8 mouse cellular contexts compared by ENCODE assay signal in genomic region chr19:46135297-46135696, GRCm38 (mm10). TPM values are rescaled to one million over a fixed set of nuclear protein-coding genes. Genes with fewer than 3 reads are reported as not detected.
A peak's percentile ranks its signal among the peaks of the same experiment; 100 is the strongest.
DNase-seq lines count a peak whose midpoint lies in the region; ATAC-seq and TF ChIP-seq lines count a peak whose summit lies in the region.

No protein-coding gene starts in this region.

- H3K36me3 ChIP-seq in MEL (ENCODE audit: control insufficient read depth in 1 of 2, insufficient read depth in 2 of 2, low read length in 2 of 2): peaks cover 0 to 8% of the 10 kb centered on the region in 2 experiments; a peak in 2 of 4 replicates
- no peaks in the 10 kb centered on the region for H3K36me3 ChIP-seq in hindbrain, embryonic 10.5 days
- H3K36me3 ChIP-seq in lung, embryonic 15.5 days: no peaks in the 10 kb centered on the region
- no peaks in the 10 kb centered on the region for H3K36me3 ChIP-seq in thymus, adult 2 months (ENCODE audit: control insufficient read depth, insufficient read depth, low read length)

- peaks cover 3 to 5% of the 10 kb centered on the region in 2 experiments; a peak in 3 of 4 replicates for H3K27me3 ChIP-seq in MEL (ENCODE audit: control insufficient read depth in 1 of 2, insufficient read depth in 2 of 2, low read length in 2 of 2)
- H3K27me3 ChIP-seq in hindbrain, embryonic 10.5 days (ENCODE audit: insufficient read depth, poor library complexity, severe bottlenecking): peaks cover 100% of the 10 kb centered on the region
- H3K27me3 ChIP-seq in lung, embryonic 15.5 days: peaks cover 89% of the 10 kb centered on the region
- peaks cover 9% of the 10 kb centered on the region; the same call in 1 of the 2 replicates for H3K27me3 ChIP-seq in thymus, adult 2 months (ENCODE audit: control insufficient read depth, insufficient read depth, low read length)

- no peak overlapping the region for H3K27ac ChIP-seq in MEL (ENCODE audit: control insufficient read depth, low read depth, low read length)
- no peak overlapping the region for H3K27ac ChIP-seq in hindbrain, embryonic 10.5 days
- no peak overlapping the region for H3K27ac ChIP-seq in lung, embryonic 15.5 days
- H3K27ac ChIP-seq in thymus, adult 2 months (ENCODE audit: control insufficient read depth, insufficient read depth, low read length): no peak overlapping the region

- ATAC-seq in frontal cortex, adult (ENCODE audit: low TSS enrichment): peak; percentile 87
- ATAC-seq in lung, embryonic 15.5 days (ENCODE audit: borderline replicate concordance, extremely low read depth, low FRiP score, low TSS enrichment): peak; percentile 45; the same call in 1 of the 2 replicates

- TF ChIP-seq CTCF in MEL (IDR thresholded peaks at IDR 0.05 in 2 of 3, conservative IDR thresholded peaks at IDR 0.05 in 1 of 3; ENCODE audit: control insufficient read depth in 1 of 3, insufficient read depth in 1 of 3, low read depth in 2 of 3, low read length in 3 of 3, poor library complexity in 1 of 3, severe bottlenecking in 1 of 3): peak; percentile 99 to 100 (median 99)
- TF ChIP-seq CTCF in thymus, adult 2 months (IDR thresholded peaks at IDR 0.05; ENCODE audit: borderline replicate concordance, control insufficient read depth, extremely low read depth, insufficient read depth, low read length, poor library complexity): peak; percentile 93

- WGBS in hindbrain, embryonic 10.5 days: 2% methylated on average over 12 of the region's 12 CpGs
- WGBS in lung, embryonic 15.5 days: under 1% methylated on average over 12 of the region's 12 CpGs
- WGBS in thymus, adult 2 months: 3% methylated on average over 12 of the region's 12 CpGs

- no peak for TF ChIP-seq POLR2A in MEL (IDR thresholded peaks at IDR 0.05; ENCODE audit: control insufficient read depth in 1 of 2, insufficient read depth in 1 of 2, low read depth in 1 of 2, low read length in 2 of 2, poor library complexity in 1 of 2)
- TF ChIP-seq POLR2A in thymus, adult 2 months (IDR thresholded peaks at IDR 0.05; ENCODE audit: control insufficient read depth, extremely low read depth, insufficient read depth, low read length, poor library complexity): no peak

- H3K4me1 ChIP-seq in MEL (ENCODE audit: control insufficient read depth in 1 of 2, insufficient read depth in 2 of 2, low read length in 2 of 2): peaks cover 0 to 17% of the 10 kb centered on the region in 2 experiments; a peak in 2 of 4 replicates
- H3K4me1 ChIP-seq in hindbrain, embryonic 10.5 days (replicated peaks): peaks cover 41% of the 10 kb centered on the region
- H3K4me1 ChIP-seq in lung, embryonic 15.5 days: peaks cover 27% of the 10 kb centered on the region
- peaks cover 22% of the 10 kb centered on the region for H3K4me1 ChIP-seq in thymus, adult 2 months (replicated peaks; ENCODE audit: control insufficient read depth, insufficient read depth, low read length)

- peak overlapping the region; percentile 51 for H3K9ac ChIP-seq in MEL (ENCODE audit: control insufficient read depth, low read depth, low read length, poor library complexity, severe bottlenecking)
- peak overlapping the region; percentile 33; the same call in 1 of the 2 replicates for H3K9ac ChIP-seq in lung, embryonic 15.5 days

- DNase-seq in MEL (ENCODE audit: low read depth, low spot score): peak; percentile 95
- DNase-seq in cerebellum, adult 9-10 months: peak; percentile 91
- DNase-seq in hindbrain, embryonic 10.5 days (ENCODE audit: low spot score): peak; percentile 91
- DNase-seq in layer of hippocampus, adult 9-10 months (ENCODE audit: low spot score): peak; percentile 79
- peak; percentile 66 for DNase-seq in ovary, adult 18-20 months (ENCODE audit: low spot score)
- peak; percentile 86 for DNase-seq in thymus, adult 2 months

- H3K4me3 ChIP-seq in MEL (ENCODE audit: control insufficient read depth in 1 of 2, insufficient read depth in 1 of 2, low read depth in 2 of 2, low read length in 2 of 2): peak overlapping the region; percentile 48 to 80
- H3K4me3 ChIP-seq in hindbrain, embryonic 10.5 days: peak overlapping the region; percentile 67
- H3K4me3 ChIP-seq in lung, embryonic 15.5 days: peak overlapping the region; percentile 55
- H3K4me3 ChIP-seq in thymus, adult 2 months (ENCODE audit: control insufficient read depth, insufficient read depth, low read length): 0 out of 2 replicates have a peak overlapping the region, but pooled peaks have one; percentile 52

- no peaks in the 10 kb centered on the region for H3K9me3 ChIP-seq in MEL (replicated peaks; ENCODE audit: insufficient read depth, low read length)
- no peaks in the 10 kb centered on the region for H3K9me3 ChIP-seq in hindbrain, embryonic 10.5 days
- H3K9me3 ChIP-seq in lung, embryonic 15.5 days: no peaks in the 10 kb centered on the region

- TF ChIP-seq RAD21 in MEL (IDR thresholded peaks at IDR 0.05; ENCODE audit: low read depth, low read length): no peak; the same call in none of the 2 replicates

- TF ChIP-seq EP300 in MEL (IDR thresholded peaks at IDR 0.05; ENCODE audit: low read depth in 1 of 2, low read length in 2 of 2): no peak

- peak overlapping the region; percentile 100 for H3K4me2 ChIP-seq in lung, embryonic 15.5 days

- H3K79me2 ChIP-seq in MEL (ENCODE audit: control insufficient read depth, insufficient read depth, low read length, poor library complexity): no peaks in the 10 kb centered on the region; the same call in 1 of the 2 replicates

TF ChIP-seq in MEL, 35 proteins besides CTCF, POLR2A, EP300 and RAD21 (continues in another document):
- peak; percentile 65; the same call in 1 of the 2 replicates for TF ChIP-seq BHLHE40 (IDR thresholded peaks at IDR 0.05; ENCODE audit: borderline replicate concordance, low read depth, low read length)
- TF ChIP-seq MAZ (IDR thresholded peaks at IDR 0.05; ENCODE audit: low read depth, low read length): peak; percentile 78; the same call in 1 of the 2 replicates
- peak; percentile 96 for TF ChIP-seq ZC3H11A (IDR thresholded peaks at IDR 0.05; ENCODE audit: low read depth, low read length)
- TF ChIP-seq MXI1 (IDR thresholded peaks at IDR 0.05; ENCODE audit: low read depth, low read length): peak; percentile 85
- TF ChIP-seq UBTF (IDR thresholded peaks at IDR 0.05; ENCODE audit: borderline replicate concordance, insufficient read depth, low read depth, low read length): no peak
- 0 out of 2 replicates have a peak, but pooled peaks have one; percentile 16 for TF ChIP-seq NRF1 (IDR thresholded peaks at IDR 0.05; ENCODE audit: insufficient read depth, low read depth, low read length, poor library complexity, severe bottlenecking)
- no peak for TF ChIP-seq MEF2A (IDR thresholded peaks at IDR 0.05; ENCODE audit: extremely low read depth, insufficient replicate concordance, low read depth, low read length, poor library complexity, severe bottlenecking)
- no peak for TF ChIP-seq E2F4 (IDR thresholded peaks at IDR 0.05; ENCODE audit: borderline replicate concordance, low read depth, low read length)
- TF ChIP-seq MYC (IDR thresholded peaks at IDR 0.05; ENCODE audit: low read depth, low read length): peak; percentile 67; the same call in 1 of the 2 replicates
- TF ChIP-seq ETS1 (IDR thresholded peaks at IDR 0.05; ENCODE audit: low read depth, low read length): no peak
- TF ChIP-seq TBP (IDR thresholded peaks at IDR 0.05; ENCODE audit: low read depth, low read length): no peak
- peak; percentile 99 for TF ChIP-seq SMC3 (IDR thresholded peaks at IDR 0.05; ENCODE audit: low read depth, low read length)
- TF ChIP-seq JUND (IDR thresholded peaks at IDR 0.05; ENCODE audit: low read depth, low read length): peak; percentile 58; the same call in 1 of the 2 replicates
- 0 out of 2 replicates have a peak, but pooled peaks have one; percentile 19 for TF ChIP-seq ELF1 (IDR thresholded peaks at IDR 0.05; ENCODE audit: low read depth, low read length)
- no peak for TF ChIP-seq HCFC1 (IDR thresholded peaks at IDR 0.05; ENCODE audit: low read depth, low read length)
- TF ChIP-seq GABPA (IDR thresholded peaks at IDR 0.05; ENCODE audit: low read depth, low read length): no peak
- TF ChIP-seq SIN3A (IDR thresholded peaks at IDR 0.05; ENCODE audit: low read length): peak; percentile 88
- no peak for TF ChIP-seq CHD1 (IDR thresholded peaks at IDR 0.05; ENCODE audit: low read depth, low read length)

RNA-seq across cellular contexts. Expression of gene Elovl3, which starts 3.6 kb away (rescaled TPM):
- total RNA-seq in MEL (2012; rRNA removed): 1.2 and 1.4 TPM in 2 replicates
- 1 to 10 TPM in 1 of 2 experiments, not detected in 1; 2.3 TPM for polyA plus RNA-seq in MEL (2012; ENCODE audit: insufficient read depth in 1 of 2, insufficient read length in 2 of 2, low read depth in 1 of 2, low replicate concordance in 2 of 2, missing spikeins in 1 of 2)
- not detected in 2 replicates for polyA plus RNA-seq in hindbrain, embryonic 10.5 days (2016; fragmentation: Nextera tagmentation; extraction: Ambion mirVana)
- not detected in 2 replicates for polyA plus RNA-seq in lung, embryonic 15.5 days (2015; fragmentation: Nextera tagmentation; extraction: Ambion mirVana)
- 0.31 and 1.7 TPM in 2 replicates for polyA plus RNA-seq in thymus, adult 2 months (2012; rRNA removed)

RNA-seq across cellular contexts. Expression of gene Pitx3, which starts 12.8 kb away (rescaled TPM):
- total RNA-seq in MEL (2012; rRNA removed): 0.08 and 0.10 TPM in 2 replicates
- polyA plus RNA-seq in MEL (2012; ENCODE audit: insufficient read depth in 1 of 2, insufficient read length in 2 of 2, low read depth in 1 of 2, low replicate concordance in 2 of 2, missing spikeins in 1 of 2): under 1 TPM in 1 of 2 experiments, not detected in 1; 0.28 TPM
- not detected in 2 replicates for polyA plus RNA-seq in hindbrain, embryonic 10.5 days (2016; fragmentation: Nextera tagmentation; extraction: Ambion mirVana)
- polyA plus RNA-seq in lung, embryonic 15.5 days (2015; fragmentation: Nextera tagmentation; extraction: Ambion mirVana): 0.39 and 0.53 TPM in 2 replicates
- 0.17 and 0.24 TPM in 2 replicates for polyA plus RNA-seq in thymus, adult 2 months (2012; rRNA removed)

RNA-seq across cellular contexts. Expression of gene Gbf1, which starts 17.0 kb away (rescaled TPM):
- 20.1 and 23.7 TPM in 2 replicates for total RNA-seq in MEL (2012; rRNA removed)
- 100 to 1,000 TPM in 1 of 2 experiments, 10 to 100 TPM in 1; 54.1 to 400 TPM for polyA plus RNA-seq in MEL (2012; ENCODE audit: insufficient read depth in 1 of 2, insufficient read length in 2 of 2, low read depth in 1 of 2, low replicate concordance in 2 of 2, missing spikeins in 1 of 2)
- polyA plus RNA-seq in hindbrain, embryonic 10.5 days (2016; fragmentation: Nextera tagmentation; extraction: Ambion mirVana): 47.5 and 57.4 TPM in 2 replicates
- polyA plus RNA-seq in lung, embryonic 15.5 days (2015; fragmentation: Nextera tagmentation; extraction: Ambion mirVana): 62.4 and 65.0 TPM in 2 replicates
- 113 and 120 TPM in 2 replicates for polyA plus RNA-seq in thymus, adult 2 months (2012; rRNA removed)

RNA-seq across cellular contexts. Expression of gene Nolc1, which starts 59.6 kb away (rescaled TPM):
- 276 and 294 TPM in 2 replicates for total RNA-seq in MEL (2012; rRNA removed)
- 100 to 1,000 TPM; 213 to 753 TPM for polyA plus RNA-seq in MEL (2012; ENCODE audit: insufficient read depth in 1 of 2, insufficient read length in 2 of 2, low read depth in 1 of 2, low replicate concordance in 2 of 2, missing spikeins in 1 of 2)
- polyA plus RNA-seq in hindbrain, embryonic 10.5 days (2016; fragmentation: Nextera tagmentation; extraction: Ambion mirVana): 110 and 136 TPM in 2 replicates
- polyA plus RNA-seq in lung, embryonic 15.5 days (2015; fragmentation: Nextera tagmentation; extraction: Ambion mirVana): 76.4 and 77.7 TPM in 2 replicates
- polyA plus RNA-seq in thymus, adult 2 months (2012; rRNA removed): 19.5 and 23.3 TPM in 2 replicates
